Mouse (Mus musculus) natural killer cell, adult 2 months (primary cell): Measurements from ENCODE around the gene Plscr2.
A peak's percentile ranks its signal among the peaks of the same experiment; 100 is the strongest.

Experiments
- DNase-seq, 2 experiments: peaks; one replicate each; pipeline ENCODE4 v3.0.0; 2022; ENCODE audit warnings: low spot score in 2 of 2

Plscr2 gene

GRCm38 (mm10) chr9:92275486-92276207, at the start of gene Plscr2:
Gene Plscr2 (plus strand): TSS chr9:92275602.
- DNase-seq, result no peak

GRCm38 (mm10) chr9:92226127-92226655, 49.2 kb upstream of the Plscr2 start:
- no peak for DNase-seq

DNA sequence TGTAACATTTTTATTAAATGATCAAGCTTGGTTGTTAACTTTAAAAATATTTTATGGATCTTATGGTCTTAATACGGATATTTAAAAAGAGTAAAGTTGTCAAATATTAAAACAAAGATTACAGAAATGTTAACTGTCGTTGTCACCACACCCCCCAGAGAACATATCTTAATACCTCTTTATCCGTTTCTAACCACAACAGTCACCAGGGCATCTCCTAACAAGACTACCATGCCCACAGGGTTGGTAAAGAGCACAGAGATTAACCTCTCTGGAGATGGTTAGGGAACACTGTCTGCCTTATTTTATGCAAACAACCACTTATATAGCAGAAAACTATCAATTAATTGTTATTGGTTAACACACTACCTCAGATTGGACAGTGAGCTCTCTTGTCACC, 48.6 kb upstream of the Plscr2 start:
- DNase-seq, result no peak

DNA sequence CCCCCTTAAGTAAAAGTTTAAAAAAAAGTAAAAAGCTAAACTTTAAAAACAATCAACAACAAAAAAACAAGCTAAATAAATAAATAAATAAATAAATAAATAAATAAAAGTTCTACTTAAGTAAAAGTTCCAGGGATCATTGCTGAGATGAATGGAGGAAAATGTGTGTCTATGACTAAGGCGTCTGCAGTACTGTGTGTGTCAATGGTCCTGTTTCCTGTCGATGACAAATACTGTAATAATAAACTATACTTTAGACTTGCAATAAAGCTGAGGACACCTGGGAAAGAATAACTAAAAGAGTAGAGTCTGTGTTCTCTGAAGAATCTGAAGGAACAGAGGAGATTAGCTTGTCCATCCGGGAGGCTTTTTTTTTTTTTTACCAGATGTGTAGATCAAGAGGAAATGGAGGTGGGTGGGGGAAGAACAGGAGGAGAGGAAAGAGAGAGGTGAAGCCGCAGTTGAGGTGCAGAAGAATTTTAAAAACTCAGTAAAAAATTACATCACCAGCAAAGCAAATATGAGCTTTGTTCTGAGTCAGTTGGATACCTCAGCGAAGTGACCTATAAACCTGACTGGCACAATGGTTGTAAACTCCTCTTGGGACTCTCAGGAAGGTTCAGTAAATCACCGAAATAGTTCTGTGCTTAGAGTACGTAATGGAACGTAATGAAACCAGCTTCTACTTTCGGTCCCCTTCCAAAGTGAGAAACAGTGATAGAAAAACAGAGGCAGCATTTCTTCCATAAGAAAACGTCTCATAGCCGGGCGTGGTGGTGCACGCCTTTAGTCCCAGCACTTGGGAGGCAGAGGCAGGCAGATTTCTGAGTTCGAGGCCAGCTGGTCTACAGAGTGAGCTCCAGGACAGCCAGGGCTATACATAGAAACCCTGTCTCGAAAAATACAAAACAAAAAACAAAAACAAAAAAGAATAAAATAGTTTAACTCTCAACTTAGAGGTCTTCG, 46.3 kb upstream of the Plscr2 start:
- DNase-seq, result no peak

DNA sequence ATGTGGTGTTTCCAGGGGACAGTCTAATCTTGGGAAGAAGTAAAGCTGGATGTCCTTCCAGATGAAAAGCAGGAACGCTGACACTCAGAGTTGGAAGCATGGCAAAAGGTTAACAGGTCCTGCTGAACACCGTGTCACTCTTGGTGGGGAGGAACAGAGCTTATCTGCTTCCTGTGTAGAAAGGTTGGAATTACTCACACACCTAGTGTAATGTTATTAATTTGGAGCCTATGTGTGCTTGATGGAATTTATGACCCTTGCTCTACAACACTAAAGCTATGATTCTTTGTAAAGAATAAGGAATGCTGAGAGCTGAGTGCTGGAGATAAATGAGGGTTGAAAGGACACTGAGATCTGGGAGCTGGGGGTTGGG, 45.6 kb upstream of the Plscr2 start:
- DNase-seq, result no peak

- no peak for DNase-seq
Measured at GRCm38 (mm10) chr9:92234901-92235458, 40.4 kb upstream of the Plscr2 start.

DNA sequence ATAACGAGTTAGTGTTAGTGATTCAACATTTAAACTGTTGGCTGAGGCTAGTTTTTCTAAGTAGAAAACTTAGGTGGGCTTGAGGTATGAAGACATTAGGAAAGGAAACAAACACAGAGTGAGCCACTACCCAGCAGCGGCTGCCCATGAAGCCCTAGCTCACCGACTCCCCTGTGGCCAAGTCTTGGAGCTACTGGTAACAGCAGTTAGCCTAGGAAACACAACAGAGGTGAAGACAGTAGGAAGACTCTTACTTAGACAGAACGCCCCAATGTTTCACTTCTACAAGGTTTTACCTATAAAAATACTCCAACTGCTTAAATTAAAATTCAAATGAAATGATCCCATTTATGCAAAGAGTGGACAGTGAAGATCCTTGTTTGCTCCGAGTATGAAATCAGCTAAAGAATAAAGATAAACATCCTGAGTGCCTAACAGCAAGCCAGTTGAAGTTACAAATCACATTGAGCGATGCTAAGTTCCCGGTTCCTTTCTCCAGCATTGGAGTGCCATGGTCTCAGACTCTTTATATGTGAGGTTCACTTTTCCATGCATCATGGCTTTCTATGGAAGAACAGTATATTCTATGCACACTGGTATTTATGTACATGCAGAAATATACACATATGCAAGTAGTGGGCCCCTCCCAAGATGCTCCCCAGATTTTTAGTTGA, 26.5 kb upstream of the Plscr2 start:
- DNase-seq, result no peak

GRCm38 (mm10) chr9:92249447-92249852, 26.0 kb upstream of the Plscr2 start, which contains the start of gene Plscr1:
Gene Plscr1 (plus strand): TSS chr9:92249750.
- no peak for DNase-seq

DNA sequence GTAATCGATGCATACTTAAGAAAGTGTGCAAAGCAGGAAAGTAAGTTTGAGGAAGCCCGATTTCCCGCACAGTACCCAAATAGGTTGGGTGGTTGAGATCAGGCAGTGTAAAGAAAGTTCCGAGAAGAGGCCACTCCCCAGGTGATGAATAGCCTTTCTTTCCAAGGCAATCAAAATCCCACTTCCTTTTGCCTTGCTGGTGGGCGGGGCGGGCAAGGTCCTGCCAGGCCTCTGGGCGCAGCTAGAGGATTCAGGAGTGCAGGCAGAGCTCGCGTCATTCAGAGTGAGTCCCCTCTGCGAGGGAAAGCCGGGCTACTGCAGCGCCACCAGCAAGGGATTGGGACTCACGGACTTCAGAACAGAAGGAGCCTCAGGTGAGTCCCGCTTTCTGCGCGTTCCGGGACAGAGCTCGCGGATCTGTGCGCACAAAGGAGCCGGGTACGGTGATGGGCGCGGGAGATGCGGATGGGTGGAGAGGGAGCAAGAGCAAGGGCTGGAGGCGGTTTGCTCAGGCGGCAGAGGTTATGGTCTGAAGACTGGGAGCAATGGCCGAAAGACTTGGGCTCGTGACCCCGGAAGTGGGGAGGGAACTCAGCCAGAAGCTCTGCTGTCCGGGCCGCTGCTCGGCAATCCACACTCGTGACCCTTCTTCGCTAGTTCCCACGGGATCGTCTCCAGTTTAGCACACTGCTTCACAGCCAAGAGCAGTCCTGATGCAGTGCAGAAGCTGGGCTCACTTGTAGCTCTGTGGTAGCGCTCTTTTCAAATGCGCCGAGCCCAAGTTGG, 25.2 kb upstream of the Plscr2 start:
- peak; percentile 51 to 61 for DNase-seq

GRCm38 (mm10) chr9:92252718-92253117, 22.7 kb upstream of the Plscr2 start:
- DNase-seq, result no peak

DNA sequence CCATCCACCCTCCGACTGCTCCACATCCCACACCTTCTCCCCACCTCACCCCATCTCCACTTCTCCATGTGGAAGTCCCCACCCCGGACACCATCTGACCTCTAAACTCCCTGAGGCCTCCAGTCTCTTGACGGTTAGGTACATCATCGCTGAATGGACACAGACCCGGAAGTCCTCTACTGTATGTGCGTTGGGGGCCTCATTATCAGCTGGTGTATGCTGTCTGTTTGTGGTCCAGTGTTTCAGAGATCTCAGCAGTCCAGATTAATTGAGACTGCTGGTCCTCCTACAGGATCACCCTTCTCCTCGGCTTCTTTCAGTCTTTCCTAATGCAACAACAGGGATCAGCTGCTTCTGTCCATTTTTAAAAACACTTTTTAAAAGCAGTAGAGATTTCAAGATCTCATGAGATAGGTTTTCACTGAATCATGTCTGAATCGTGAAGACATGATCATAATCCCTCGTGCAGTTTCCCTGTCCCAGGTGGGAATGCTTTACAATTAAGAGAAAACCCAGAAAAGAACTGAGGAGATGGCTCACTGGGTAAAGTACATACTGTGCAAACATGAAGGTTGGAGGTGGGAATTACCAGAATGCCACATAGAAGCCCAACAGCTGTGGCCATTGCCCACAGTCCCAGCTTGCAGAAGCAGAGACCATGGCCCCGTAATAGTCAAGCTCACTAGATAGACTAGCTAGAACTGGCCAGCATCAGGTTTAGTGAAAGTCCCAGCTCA, 21.6 kb upstream of the Plscr2 start:
- no peak for DNase-seq

- DNase-seq, result no peak
Measured at GRCm38 (mm10) chr9:92260481-92261159, 14.8 kb upstream of the Plscr2 start.

DNA sequence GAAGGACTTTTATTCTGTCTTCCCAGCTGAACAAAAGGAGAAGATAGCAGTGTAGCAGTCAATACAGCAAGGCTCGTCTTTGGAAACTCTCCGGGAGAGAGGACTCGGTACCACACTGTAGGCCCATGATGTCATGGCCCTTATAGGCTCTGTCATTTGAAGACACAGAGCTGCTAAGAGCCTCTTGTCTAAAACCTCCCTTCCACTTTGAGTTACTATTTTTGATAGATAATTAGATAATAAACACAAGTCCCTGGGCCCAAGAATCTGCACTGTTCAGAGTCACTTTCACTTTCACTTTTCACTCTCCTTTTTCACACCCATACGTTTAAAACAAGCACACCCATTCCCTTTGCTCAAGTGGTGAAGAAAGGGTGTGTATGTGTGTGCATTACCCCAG, 9.7 kb upstream of the Plscr2 start:
- no peak for DNase-seq

- no peak for DNase-seq
Measured at GRCm38 (mm10) chr9:92266558-92267171, 8.7 kb upstream of the Plscr2 start.

- DNase-seq, result no peak
Measured at GRCm38 (mm10) chr9:92267732-92268131, 7.7 kb upstream of the Plscr2 start.

DNA sequence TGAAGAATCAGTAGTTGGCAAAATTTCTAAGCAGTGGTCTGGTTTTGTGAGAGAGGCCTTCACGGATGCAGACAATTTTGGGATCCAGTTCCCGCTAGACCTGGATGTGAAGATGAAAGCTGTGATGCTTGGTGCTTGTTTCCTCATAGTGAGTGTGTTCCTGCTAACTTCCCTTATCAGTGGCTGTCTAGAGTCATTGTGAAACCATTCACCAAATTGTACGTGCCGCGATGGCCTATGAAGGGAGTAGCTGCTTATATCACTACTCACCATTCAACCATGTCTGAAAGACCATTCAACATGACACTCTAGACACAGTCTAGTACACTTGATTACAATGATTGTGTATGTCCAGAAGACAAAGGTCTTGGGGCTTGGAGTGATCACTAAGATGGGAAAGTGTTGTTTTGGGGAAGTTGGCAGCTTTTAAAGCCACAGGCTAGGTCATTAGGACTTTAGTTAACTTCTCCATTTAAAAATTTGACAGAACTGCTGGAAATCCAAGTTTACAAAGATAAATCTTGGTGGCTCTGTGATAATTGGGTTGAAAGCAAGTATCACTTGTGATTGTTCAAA, 5.5 kb upstream of the Plscr2 start:
- no peak for DNase-seq

GRCm38 (mm10) chr9:92270927-92271326, 4.5 kb upstream of the Plscr2 start:
- DNase-seq, result no peak

DNA sequence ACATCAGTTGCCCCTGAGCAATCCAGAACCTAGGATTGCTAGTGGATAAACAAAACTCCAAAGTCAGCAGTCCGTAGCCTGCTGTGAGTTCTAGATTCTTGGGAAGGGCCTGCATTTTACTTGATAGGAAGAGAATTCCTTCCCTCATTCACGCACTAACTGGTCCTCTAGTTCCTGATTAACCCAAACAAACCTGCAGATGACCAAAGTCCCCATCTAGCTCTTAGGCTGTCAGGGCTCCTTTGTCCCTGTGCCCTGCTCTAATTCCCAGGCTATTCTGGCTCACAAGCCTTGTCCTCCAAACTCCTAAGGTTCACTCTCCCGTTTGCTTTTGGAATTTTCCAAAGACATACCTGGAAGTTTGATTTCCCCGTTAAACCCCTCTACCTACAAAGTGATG, 2.8 kb upstream of the Plscr2 start:
- no peak for DNase-seq

DNA sequence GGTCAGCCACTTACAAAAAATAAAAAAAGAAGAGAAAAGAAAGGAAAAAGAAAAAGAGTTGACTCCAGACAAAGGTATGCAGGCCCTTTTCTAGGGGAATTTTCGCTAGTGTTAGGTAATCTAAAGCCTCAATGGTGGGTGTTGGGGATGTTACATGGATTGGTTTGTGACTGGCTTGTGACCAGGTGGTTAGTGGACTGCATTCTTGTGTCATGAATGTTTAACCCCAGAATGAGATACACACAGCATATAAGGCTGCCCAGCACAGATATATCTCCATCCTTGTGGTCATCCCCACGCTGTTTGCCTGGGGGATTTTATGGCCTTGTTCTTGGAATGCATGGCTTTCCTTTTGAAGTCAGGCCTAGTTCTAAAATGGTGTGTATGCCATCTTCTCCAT, 2.1 kb upstream of the Plscr2 start:
- DNase-seq, result no peak
